Mouse (Mus musculus): Measurements from ENCODE around the gene Phlda2.

DNA sequence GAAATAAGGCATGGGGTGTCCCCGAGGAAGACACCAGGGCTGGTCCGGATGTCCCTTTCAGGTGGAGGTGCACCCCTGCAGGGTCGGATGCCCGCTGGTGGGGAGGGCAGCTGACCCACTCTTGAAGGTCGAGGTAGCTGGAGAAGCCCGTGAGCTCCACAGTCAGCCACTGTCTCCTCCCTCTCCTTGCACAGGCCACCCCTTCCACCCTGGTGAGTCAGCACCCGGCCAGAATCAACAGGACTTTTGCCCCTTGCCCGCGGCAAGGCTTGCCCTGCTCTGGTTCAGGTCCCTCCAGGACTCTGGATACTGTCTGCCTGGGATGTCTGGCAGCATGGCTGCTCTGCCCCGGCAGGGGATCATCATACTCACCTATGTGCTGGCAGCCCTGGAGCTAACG lies 27.1 kb downstream of the Phlda2 start:
- TF ChIP-seq CTCF (IDR thresholded peaks at IDR 0.05; ENCODE audit: extremely low read depth, insufficient read depth, low read length) = no peak
- no peak for TF ChIP-seq POLR2A (IDR thresholded peaks at IDR 0.05; ENCODE audit: extremely low read depth, insufficient read depth, low read length)

All from cortical plate, adult 2 months (tissue).